ENCODE assay signal across 14 mouse cellular contexts in genomic region chr12:81787262-81787661, GRCm38 (mm10). TPM values are rescaled to one million over a fixed set of nuclear protein-coding genes. Genes with fewer than 3 reads are reported as not detected.
DNase-seq lines count a peak whose midpoint lies in the region; ATAC-seq and TF ChIP-seq lines count a peak whose summit lies in the region.
"Had no signal": no experiment of that assay in that cellular context is flagged by ENCODE, and none has a peak within 500 bp of the region (broad histone marks: within the 10 kb centered on the region; RNA-seq: fewer than 3 reads in every experiment).

No protein-coding gene starts in this region.

- no peak for TF ChIP-seq POLR2A in liver, adult 2 months (IDR thresholded peaks at IDR 0.05; ENCODE audit: extremely low read depth, insufficient read depth, low read length)
- TF ChIP-seq POLR2A in ES-Bruce4 (IDR thresholded peaks at IDR 0.05; ENCODE audit: insufficient read depth, low read length): no peak
- TF ChIP-seq POLR2A in embryonic fibroblast, embryonic 13.5 days (IDR thresholded peaks at IDR 0.05; ENCODE audit: low read depth, low read length): no peak

- DNase-seq in liver, adult 2 months (ENCODE audit: extremely low read depth, low read depth, low spot score): no peak
- DNase-seq in liver, embryonic 11.5 days (ENCODE audit: low spot score): no peak
- peak; percentile 14 to 29 for DNase-seq in B cell, adult 2 months
- DNase-seq in adrenal gland, adult 2 months: no peak
- DNase-seq: cerebellum, adult 9-10 months; heart, postnatal 36 days; kidney, adult 9 months; layer of hippocampus, postnatal 36 days; liver, embryonic 13.5 days; right cerebral cortex, postnatal 25 days had no signal

- H3K4me3 ChIP-seq in liver, adult 2 months (ENCODE audit: insufficient read depth, low read depth, low read length): no peak overlapping the region
- no peak overlapping the region for H3K4me3 ChIP-seq in liver, embryonic 11.5 days (ENCODE audit: low read depth, low read length)
- no peak overlapping the region for H3K4me3 ChIP-seq in ES-Bruce4 (ENCODE audit: low read depth, low read length)
- no peak overlapping the region for H3K4me3 ChIP-seq in embryonic fibroblast, embryonic 13.5 days (ENCODE audit: insufficient read depth, low read length)
- H3K4me3 ChIP-seq in forebrain, embryonic 12.5 days (replicated peaks): no peak overlapping the region
- H3K4me3 ChIP-seq: liver, embryonic 13.5 days; midbrain, embryonic 12.5 days had no signal

- no peaks in the 10 kb centered on the region for H3K27me3 ChIP-seq in liver, adult 2 months (ENCODE audit: control insufficient read depth, insufficient read depth, low read length)
- H3K27me3 ChIP-seq in liver, embryonic 11.5 days (replicated peaks; ENCODE audit: control insufficient read depth, insufficient read depth, low read length): peaks cover 13% of the 10 kb centered on the region
- H3K27me3 ChIP-seq in ES-Bruce4 (ENCODE audit: control insufficient read depth, insufficient read depth, low read length, poor library complexity, severe bottlenecking): no peaks in the 10 kb centered on the region
- peaks cover 16% of the 10 kb centered on the region for H3K27me3 ChIP-seq in forebrain, embryonic 12.5 days

- no peaks in the 10 kb centered on the region for H3K9me3 ChIP-seq in liver, embryonic 11.5 days (ENCODE audit: control insufficient read depth, low read length)
- H3K9me3 ChIP-seq in ES-Bruce4 (replicated peaks; ENCODE audit: control insufficient read depth, insufficient read depth, low read length, poor library complexity, severe bottlenecking): no peaks in the 10 kb centered on the region
- H3K9me3 ChIP-seq in forebrain, embryonic 12.5 days: no peaks in the 10 kb centered on the region
- H3K9me3 ChIP-seq: liver, embryonic 13.5 days; midbrain, embryonic 12.5 days had no signal

- H3K79me2 ChIP-seq in liver, adult 2 months (ENCODE audit: control insufficient read depth, insufficient read depth, low read length): no peaks in the 10 kb centered on the region

- no peak for ATAC-seq in liver, embryonic 11.5 days (replicated peaks; ENCODE audit: low FRiP score)
- no peak for ATAC-seq in forebrain, embryonic 12.5 days (ENCODE audit: low FRiP score)

- H3K4me2 ChIP-seq in liver, embryonic 11.5 days: no peak overlapping the region
- no peak overlapping the region for H3K4me2 ChIP-seq in forebrain, embryonic 12.5 days
- H3K4me2 ChIP-seq: liver, embryonic 13.5 days; midbrain, embryonic 12.5 days had no signal

- 52% methylated on average over 12 of the region's 12 CpGs for WGBS in liver, adult 2 months
- WGBS in liver, embryonic 11.5 days: 42% methylated on average over 12 of the region's 12 CpGs
- 49% methylated on average over 12 of the region's 12 CpGs for WGBS in forebrain, embryonic 12.5 days

- TF ChIP-seq EP300 in ES-Bruce4 (IDR thresholded peaks at IDR 0.05; ENCODE audit: insufficient read depth, low read depth, low read length): no peak

- H3K4me1 ChIP-seq in liver, adult 2 months (ENCODE audit: control insufficient read depth, insufficient read depth, low read length): no peaks in the 10 kb centered on the region
- H3K4me1 ChIP-seq in liver, embryonic 11.5 days (replicated peaks; ENCODE audit: control insufficient read depth, insufficient read depth, low read length): no peaks in the 10 kb centered on the region; the same call in 1 of the 2 replicates
- H3K4me1 ChIP-seq in ES-Bruce4 (ENCODE audit: control insufficient read depth, insufficient read depth, low read length): no peaks in the 10 kb centered on the region
- peaks cover 4% of the 10 kb centered on the region; the same call in 1 of the 2 replicates for H3K4me1 ChIP-seq in embryonic fibroblast, embryonic 13.5 days (ENCODE audit: control insufficient read depth, insufficient read depth, low read length)
- H3K4me1 ChIP-seq in forebrain, embryonic 12.5 days: 0 out of 2 replicates have a peak, but pooled peaks cover under 1% of the 10 kb centered on the region
- H3K4me1 ChIP-seq: liver, embryonic 13.5 days had no signal

- no peak overlapping the region for H3K27ac ChIP-seq in liver, adult 2 months (replicated peaks; ENCODE audit: insufficient read depth, low read depth, low read length)
- no peak overlapping the region for H3K27ac ChIP-seq in liver, embryonic 11.5 days (ENCODE audit: low read depth, low read length)
- no peak overlapping the region for H3K27ac ChIP-seq in ES-Bruce4 (ENCODE audit: insufficient read depth, low read length)
- H3K27ac ChIP-seq in embryonic fibroblast, embryonic 13.5 days (ENCODE audit: insufficient read depth, low read length): no peak overlapping the region
- no peak overlapping the region for H3K27ac ChIP-seq in forebrain, embryonic 12.5 days
- H3K27ac ChIP-seq: liver, embryonic 13.5 days; midbrain, embryonic 12.5 days had no signal

- H3K9ac ChIP-seq in liver, adult 2 months (ENCODE audit: low read depth, low read length): no peak overlapping the region
- no peak overlapping the region for H3K9ac ChIP-seq in liver, embryonic 11.5 days (ENCODE audit: low read depth, low read length)
- H3K9ac ChIP-seq in ES-Bruce4 (ENCODE audit: low read depth, poor library complexity, severe bottlenecking): no peak overlapping the region
- H3K9ac ChIP-seq in forebrain, embryonic 12.5 days: no peak overlapping the region
- H3K9ac ChIP-seq: liver, embryonic 13.5 days; midbrain, embryonic 12.5 days had no signal

- peak; percentile 39; the same call in 1 of the 2 replicates for TF ChIP-seq CTCF in liver, adult 2 months (IDR thresholded peaks at IDR 0.05; ENCODE audit: low read depth, low read length)
- peak; percentile 72 for TF ChIP-seq CTCF in ES-Bruce4 (IDR thresholded peaks at IDR 0.05; ENCODE audit: low read depth, low read length)
- peak; percentile 4; the same call in 1 of the 2 replicates for TF ChIP-seq CTCF in embryonic fibroblast, embryonic 13.5 days (IDR thresholded peaks at IDR 0.05; ENCODE audit: borderline replicate concordance, insufficient read depth, low read length)

- H3K36me3 ChIP-seq in liver, adult 2 months (ENCODE audit: control insufficient read depth, insufficient read depth, low read length): no peaks in the 10 kb centered on the region
- H3K36me3 ChIP-seq in liver, embryonic 11.5 days (ENCODE audit: control insufficient read depth, insufficient read depth, low read length): no peaks in the 10 kb centered on the region
- no peaks in the 10 kb centered on the region for H3K36me3 ChIP-seq in ES-Bruce4 (ENCODE audit: control insufficient read depth, insufficient read depth, low read length, poor library complexity, severe bottlenecking)
- H3K36me3 ChIP-seq in forebrain, embryonic 12.5 days (replicated peaks): no peaks in the 10 kb centered on the region
- H3K36me3 ChIP-seq: liver, embryonic 13.5 days; midbrain, embryonic 12.5 days had no signal

RNA-seq across cellular contexts. Expression of gene Map3k9, which starts 6.3 kb away (rescaled TPM):
- 0.09 and 0.13 TPM in 2 replicates for total RNA-seq in liver, adult 2 months (2014; rRNA removed)
- 0.07 TPM in 1 of 2 replicates, not detected in the other for polyA plus RNA-seq in liver, adult 2 months (2012; rRNA removed)
- polyA plus RNA-seq in liver, embryonic 11.5 days (2014; fragmentation: Nextera tagmentation; extraction: Ambion mirVana): 0.13 and 0.32 TPM in 2 replicates
- polyA plus RNA-seq in ES-Bruce4 (2011; ENCODE audit: insufficient read depth, insufficient read length, low read depth, missing spikeins): 13.8 and 16.4 TPM in 2 replicates
- 0.23 and 0.42 TPM in 2 replicates for polyA plus RNA-seq in embryonic fibroblast, embryonic 13.5 days (2011; ENCODE audit: insufficient read length, low read depth, missing spikeins)
- total RNA-seq in adrenal gland, adult 2 months (2021): 1 to 10 TPM in 1 of 2 experiments, under 1 TPM in 1; 0.81 to 4.2 TPM
- 1.3 and 2.1 TPM in 2 replicates for polyA plus RNA-seq in adrenal gland, adult 2 months (2012; rRNA removed)
- 5.3 and 5.7 TPM in 2 replicates for polyA plus RNA-seq in forebrain, embryonic 12.5 days (2016; fragmentation: Nextera tagmentation; extraction: Ambion mirVana)

Comparison
In these comparisons a context has a peak if more than half of its experiments do, and no peak if none do; other contexts are left out.
1. DNase-seq: peak in B cell, adult 2 months (2 of 2); none in liver, adult 2 months (single experiment), liver, embryonic 11.5 days (single experiment) and adrenal gland, adult 2 months (single experiment).
2. CTCF ChIP-seq: peak in every context shown above with its lines; median percentile 72 in ES-Bruce4; 39 in liver, adult 2 months; 4 in embryonic fibroblast, embryonic 13.5 days.